Comparison of ENCODE assay signal across 22 mouse cellular contexts in the genomic region with DNA sequence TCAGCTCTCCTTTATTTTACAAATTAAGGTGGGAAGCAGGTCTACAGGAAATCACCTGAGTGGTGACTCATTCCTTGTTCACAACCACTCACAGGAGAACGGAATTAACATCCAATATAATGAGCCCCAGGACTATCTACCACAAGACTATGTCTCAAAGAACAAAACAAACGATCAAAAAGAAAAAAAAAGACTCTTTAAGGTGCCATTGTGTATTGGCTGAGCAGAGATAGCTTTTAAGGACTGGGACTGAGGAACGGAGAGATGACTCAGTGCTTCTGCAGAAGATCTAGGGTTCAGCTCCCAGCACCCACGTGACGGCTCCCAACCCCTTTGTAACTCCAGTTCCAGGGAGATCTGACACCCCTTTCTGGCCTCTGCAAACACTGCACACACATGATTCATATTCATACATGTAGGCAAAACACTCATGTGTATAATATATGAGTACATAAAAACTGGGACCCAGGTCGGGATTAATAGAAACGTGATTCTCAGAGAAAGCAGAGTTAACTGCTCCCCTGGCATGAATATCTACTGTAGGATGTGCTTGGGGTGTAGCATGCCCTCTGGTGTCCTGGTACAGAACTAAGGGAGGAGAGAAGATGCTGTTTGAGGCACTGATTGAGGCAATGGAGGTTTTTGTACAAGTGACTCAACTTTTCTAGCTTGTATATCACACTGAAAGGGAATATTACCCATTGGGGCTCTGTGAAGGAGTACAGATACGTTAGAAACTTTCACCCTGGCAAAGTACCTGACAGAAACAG. TPM values are rescaled to one million over a fixed set of nuclear protein-coding genes. Genes with fewer than 3 reads are reported as not detected.
DNase-seq lines count a peak whose midpoint lies in the region; ATAC-seq and TF ChIP-seq lines count a peak whose summit lies in the region.
"Had no signal": no experiment of that assay in that cellular context is flagged by ENCODE, and none has a peak within 500 bp of the region (broad histone marks: within the 10 kb centered on the region; RNA-seq: fewer than 3 reads in every experiment).

No protein-coding gene starts in this region.

- no peak overlapping the region for H3K4me2 ChIP-seq in hindbrain, postnatal 0 days (ENCODE audit: low read depth, low read length)
- H3K4me2 ChIP-seq in hindbrain, embryonic 12.5 days (replicated peaks): no peak overlapping the region
- H3K4me2 ChIP-seq: forebrain, embryonic 12.5 days; heart, embryonic 11.5 days; hindbrain, embryonic 13.5 days; limb, embryonic 13.5 days; liver, embryonic 13.5 days; lung, embryonic 15.5 days; midbrain, embryonic 11.5 days; neural tube, embryonic 12.5 days had no signal

- no peak for ATAC-seq in hindbrain, postnatal 0 days
- no peak for ATAC-seq in hindbrain, embryonic 12.5 days (ENCODE audit: low FRiP score)
- ATAC-seq: activated CD4-positive, CD25-positive, alpha-beta regulatory T cell, adult 4 months had no signal

- H3K36me3 ChIP-seq in hindbrain, postnatal 0 days (ENCODE audit: insufficient read depth, low read length): no peaks in the 10 kb centered on the region
- H3K36me3 ChIP-seq in hindbrain, embryonic 12.5 days: no peaks in the 10 kb centered on the region
- H3K36me3 ChIP-seq: embryonic facial prominence, embryonic 10.5 days; forebrain, embryonic 12.5 days; hindbrain, embryonic 13.5 days; limb, embryonic 13.5 days; liver, embryonic 13.5 days; lung, embryonic 15.5 days; neural tube, embryonic 12.5 days had no signal

- WGBS in hindbrain, postnatal 0 days: 87% methylated on average over 8 of the region's 8 CpGs
- 88% methylated on average over 8 of the region's 8 CpGs for WGBS in hindbrain, embryonic 12.5 days

- no peak for DNase-seq in hindbrain, postnatal 0 days (ENCODE audit: low spot score)
- peak; percentile 5 for DNase-seq in thymus, postnatal 25 days
- DNase-seq in thymus, postnatal 14 days: no peak
- DNase-seq in ES-CJ7 (ENCODE audit: low read depth, low spot score): peak; percentile 80
- no peak for DNase-seq in frontal cortex, adult 2 months (ENCODE audit: extremely low spot score in 1 of 2, low spot score in 1 of 2)
- no peak for DNase-seq in adrenal gland, adult 18-20 months (ENCODE audit: low spot score in 2 of 2)
- DNase-seq: cerebellum, adult 2 months; gastrocnemius, postnatal 14 days; heart, postnatal 14 days; kidney, postnatal 4 days; liver, embryonic 13.5 days had no signal

- no peak overlapping the region for H3K4me3 ChIP-seq in hindbrain, postnatal 0 days (ENCODE audit: low read length)
- H3K4me3 ChIP-seq in hindbrain, embryonic 12.5 days: no peak overlapping the region
- H3K4me3 ChIP-seq: embryonic facial prominence, embryonic 10.5 days; forebrain, embryonic 12.5 days; hindbrain, embryonic 13.5 days; limb, embryonic 13.5 days; liver, embryonic 13.5 days; lung, embryonic 15.5 days; neural tube, embryonic 12.5 days had no signal

- TF ChIP-seq CTCF in hindbrain, postnatal 0 days (IDR thresholded peaks at IDR 0.05; ENCODE audit: low read depth): peak; percentile 18

- H3K27me3 ChIP-seq in hindbrain, postnatal 0 days (ENCODE audit: insufficient read depth, low read length): no peaks in the 10 kb centered on the region
- no peaks in the 10 kb centered on the region for H3K27me3 ChIP-seq in hindbrain, embryonic 12.5 days
- H3K27me3 ChIP-seq: forebrain, embryonic 12.5 days; hindbrain, embryonic 13.5 days; limb, embryonic 13.5 days; liver, embryonic 13.5 days; lung, embryonic 15.5 days; neural tube, embryonic 12.5 days had no signal

- H3K9me3 ChIP-seq in hindbrain, postnatal 0 days (ENCODE audit: low read length): no peaks in the 10 kb centered on the region
- no peaks in the 10 kb centered on the region for H3K9me3 ChIP-seq in hindbrain, embryonic 12.5 days (replicated peaks)
- H3K9me3 ChIP-seq: forebrain, embryonic 12.5 days; hindbrain, embryonic 13.5 days; limb, embryonic 13.5 days; liver, embryonic 13.5 days; lung, embryonic 15.5 days; neural tube, embryonic 12.5 days had no signal

- H3K4me1 ChIP-seq in hindbrain, postnatal 0 days (ENCODE audit: insufficient read depth, low read length): no peaks in the 10 kb centered on the region
- no peaks in the 10 kb centered on the region for H3K4me1 ChIP-seq in hindbrain, embryonic 12.5 days
- H3K4me1 ChIP-seq: embryonic facial prominence, embryonic 10.5 days; forebrain, embryonic 12.5 days; hindbrain, embryonic 13.5 days; limb, embryonic 13.5 days; liver, embryonic 13.5 days; neural tube, embryonic 12.5 days had no signal

- H3K9ac ChIP-seq in hindbrain, postnatal 0 days (replicated peaks; ENCODE audit: low read length): no peak overlapping the region
- H3K9ac ChIP-seq in hindbrain, embryonic 12.5 days: no peak overlapping the region
- H3K9ac ChIP-seq: forebrain, embryonic 12.5 days; hindbrain, embryonic 13.5 days; limb, embryonic 13.5 days; liver, embryonic 13.5 days; lung, embryonic 15.5 days; neural tube, embryonic 12.5 days had no signal

- H3K27ac ChIP-seq in hindbrain, postnatal 0 days: no peak overlapping the region
- H3K27ac ChIP-seq in hindbrain, embryonic 12.5 days: no peak overlapping the region
- H3K27ac ChIP-seq: embryonic facial prominence, embryonic 10.5 days; forebrain, embryonic 12.5 days; hindbrain, embryonic 13.5 days; limb, embryonic 13.5 days; liver, embryonic 13.5 days; lung, embryonic 15.5 days; macrophage; neural tube, embryonic 12.5 days had no signal

RNA-seq across cellular contexts. Expression of a gene that starts 37.9 kb away (rescaled TPM):
- total RNA-seq in hindbrain, postnatal 0 days (2014; rRNA removed): 50.4 and 51.5 TPM in 2 replicates
- 152 TPM in 2 replicates for polyA plus RNA-seq in hindbrain, postnatal 0 days (2015; fragmentation: Nextera tagmentation; extraction: Ambion mirVana)
- polyA plus RNA-seq in hindbrain, embryonic 12.5 days (2016; fragmentation: Nextera tagmentation; extraction: Ambion mirVana): 224 and 235 TPM in 2 replicates
- 67.3 and 68.3 TPM in 2 replicates for polyA plus RNA-seq in frontal cortex, adult 2 months (2012; rRNA removed)
- 10 to 100 TPM; 70.4 to 77.9 TPM for total RNA-seq in adrenal gland, adult 18-20 months (2021)

Comparison
In these comparisons a context has a peak if more than half of its experiments do, and no peak if none do; other contexts are left out.
1. DNase-seq: peak in thymus, postnatal 25 days (single experiment) and ES-CJ7 (single experiment); none in hindbrain, postnatal 0 days (single experiment), thymus, postnatal 14 days (single experiment), frontal cortex, adult 2 months (0 of 2) and adrenal gland, adult 18-20 months (0 of 2).